Mouse (Mus musculus) lung, postnatal 0 days (tissue): ENCODE data around the gene Lpar1.

Experiments used
- CTCF ChIP-seq: IDR thresholded peaks from 2 replicates; pipeline ENCODE4 v1.5.1; 2016; ENCODE audit warnings: antibody characterized with exemption, mild to moderate bottlenecking
- EP300 ChIP-seq: IDR thresholded peaks from 2 replicates; pipeline ENCODE4 v1.6.1; 2016; ENCODE audit warnings: antibody characterized with exemption, mild to moderate bottlenecking, control low read depth

DNA sequence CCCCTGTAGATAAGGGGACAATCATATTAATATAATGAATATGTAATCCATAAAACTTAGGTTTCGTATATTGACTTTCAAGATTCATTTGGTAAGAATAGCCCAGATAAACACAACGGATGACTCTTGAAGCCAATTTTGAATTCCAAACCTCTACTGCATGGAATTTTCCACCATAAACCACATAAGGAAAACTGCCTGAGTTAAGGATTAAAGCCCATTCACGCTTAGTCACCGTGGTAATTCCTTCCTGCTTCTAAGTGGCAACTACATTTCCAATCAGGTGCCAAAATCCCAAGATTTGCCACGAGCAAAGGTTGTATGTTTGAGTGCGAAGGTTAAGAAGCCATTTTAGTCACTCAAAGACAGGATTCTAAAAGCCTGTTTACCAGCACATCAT is 20.3 kb upstream of the Lpar1 start:
- TF ChIP-seq CTCF = no peak
- no peak for TF ChIP-seq EP300
